Mouse (Mus musculus) CH12.LX (cell line): Measurements from ENCODE around the gene Slc28a2. TPM values are rescaled to one million over a fixed set of nuclear protein-coding genes. Genes with fewer than 3 reads are reported as not detected.
"Not testable (repeated sequence)": the region's sequence is repeated elsewhere in the genome, so short reads cannot be mapped to it uniquely, and the experiment has no call there.

Experiments
- DNase-seq: peaks from one replicate; pipeline ENCODE4 v3.0.0-alpha.2; 2013; ENCODE audit errors: extremely low read depth
- H3K27ac ChIP-seq: 2 replicates; pipeline ENCODE4 v1.5.1; 2012; ENCODE audit warnings: low read depth, mild to moderate bottlenecking, control low read depth, moderate library complexity; ENCODE audit not compliant: insufficient read depth
- H3K27me3 ChIP-seq: replicated peaks from 2 replicates; pipeline ENCODE3; 2012; ENCODE audit warnings: inconsistent platforms
- H3K36me3 ChIP-seq, 2 experiments: replicated peaks in 1 of 2; 2 replicates each; pipeline versions ENCODE3 to v1.6.1; 2012; ENCODE audit warnings: inconsistent platforms in 1 of 2, low read length in 1 of 2, mild to moderate bottlenecking in 1 of 2, mixed read lengths in 1 of 2, moderate library complexity in 1 of 2; ENCODE audit not compliant: control insufficient read depth in 1 of 2, insufficient read depth in 1 of 2
- H3K4me1 ChIP-seq, 2 experiments: 2 replicates each; pipeline ENCODE4 v1.6.1; 2012; ENCODE audit warnings: inconsistent platforms in 1 of 2, moderate library complexity in 1 of 2; ENCODE audit not compliant: insufficient read depth in 2 of 2, control insufficient read depth in 1 of 2
- H3K4me2 ChIP-seq: 2 replicates; pipeline ENCODE4 v1.6.1; 2012; ENCODE audit warnings: low read depth, mild to moderate bottlenecking, control low read depth; ENCODE audit not compliant: poor library complexity, insufficient read depth, severe bottlenecking
- H3K4me3 ChIP-seq, 3 experiments: fragments of 150-350 bp in 1 of 3; sonication (generic) in 1 of 3; replicated peaks in 1 of 3; 2 replicates each; pipeline versions ENCODE3 to v1.5.1; 2011 to 2012; ENCODE audit warnings: low read depth in 2 of 3, low read length in 2 of 3, mild to moderate bottlenecking in 2 of 3, moderate library complexity in 2 of 3, control low read depth in 1 of 3, improper control_type of control experiment in 1 of 3, inconsistent platforms in 1 of 3, mixed read lengths in 1 of 3; ENCODE audit not compliant: poor library complexity in 1 of 3
- H3K79me2 ChIP-seq: replicated peaks from 2 replicates; pipeline ENCODE4 v1.6.1; 2012; ENCODE audit warnings: mild to moderate bottlenecking, moderate library complexity; ENCODE audit not compliant: control insufficient read depth, poor library complexity, insufficient read depth, severe bottlenecking; ENCODE audit errors: extremely low read depth
- H3K9ac ChIP-seq: 2 replicates; pipeline ENCODE4 v1.6.1; 2012; ENCODE audit warnings: low read depth, mild to moderate bottlenecking, control low read depth, moderate library complexity; ENCODE audit not compliant: insufficient read depth
- H3K9me3 ChIP-seq: replicated peaks from 2 replicates; pipeline ENCODE3; 2012; ENCODE audit warnings: low read length, inconsistent platforms, mixed read lengths
- BHLHE40 ChIP-seq: IDR thresholded peaks from 2 replicates; pipeline ENCODE4 v1.6.1; 2011; ENCODE audit warnings: mild to moderate bottlenecking, low read depth, low read length, improper control_type of control experiment
- CHD2 ChIP-seq: IDR thresholded peaks from 2 replicates; pipeline ENCODE4 v1.6.1; 2011; ENCODE audit warnings: low read length, improper control_type of control experiment
- CTCF ChIP-seq, 2 experiments: IDR thresholded peaks in 1 of 2; conservative IDR thresholded peaks in 1 of 2; 2 replicates each; pipeline ENCODE4 v1.5.1; 2011 to 2012; ENCODE audit warnings: low read depth in 2 of 2, low read length in 2 of 2, improper control_type of control experiment in 1 of 2, inconsistent platforms in 1 of 2, mild to moderate bottlenecking in 1 of 2, moderate library complexity in 1 of 2
- E2F4 ChIP-seq: IDR thresholded peaks from 2 replicates; pipeline ENCODE4 v1.6.1; 2011; ENCODE audit warnings: low read depth, low read length, improper control_type of control experiment; ENCODE audit not compliant: insufficient replicate concordance
- ELF1 ChIP-seq: IDR thresholded peaks from 2 replicates; pipeline ENCODE4 v1.6.1; 2014; ENCODE audit warnings: low read depth, mild to moderate bottlenecking, inconsistent platforms, low read length, improper control_type of control experiment
- EP300 ChIP-seq: IDR thresholded peaks from 2 replicates; pipeline ENCODE4 v1.6.1; 2011; ENCODE audit warnings: low read length, improper control_type of control experiment
- ETS1 ChIP-seq: conservative IDR thresholded peaks from 2 replicates; pipeline ENCODE4 v1.6.1; 2012; ENCODE audit warnings: low read depth, mild to moderate bottlenecking, inconsistent platforms, low read length, improper control_type of control experiment, moderate library complexity
- GABPA ChIP-seq: IDR thresholded peaks from 2 replicates; pipeline ENCODE4 v1.6.1; 2012; ENCODE audit warnings: low read depth, low read length, improper control_type of control experiment, inconsistent platforms; ENCODE audit not compliant: insufficient replicate concordance
- HCFC1 ChIP-seq: IDR thresholded peaks from 2 replicates; pipeline ENCODE4 v1.6.1; 2012; ENCODE audit warnings: low read depth, mild to moderate bottlenecking, inconsistent platforms, low read length, improper control_type of control experiment
- IRF4 ChIP-seq: IDR thresholded peaks from 2 replicates; pipeline ENCODE4 v1.6.1; 2014; ENCODE audit warnings: low read depth, mild to moderate bottlenecking, inconsistent platforms, low read length, improper control_type of control experiment
- JUN ChIP-seq: IDR thresholded peaks from 2 replicates; pipeline ENCODE4 v1.6.1; 2011; ENCODE audit warnings: low read depth, mild to moderate bottlenecking, low read length, improper control_type of control experiment, moderate library complexity; ENCODE audit not compliant: insufficient read depth
- JUND ChIP-seq: conservative IDR thresholded peaks from 2 replicates; pipeline ENCODE4 v1.6.1; 2011; ENCODE audit warnings: low read depth, low read length, improper control_type of control experiment
- KAT2A ChIP-seq: IDR thresholded peaks from 2 replicates; pipeline ENCODE4 v1.6.1; 2012; ENCODE audit warnings: low read length, improper control_type of control experiment, inconsistent platforms; ENCODE audit not compliant: insufficient replicate concordance
- MAFK ChIP-seq: IDR thresholded peaks from 2 replicates; pipeline ENCODE4 v1.6.1; 2011; ENCODE audit warnings: low read length, improper control_type of control experiment; ENCODE audit not compliant: insufficient replicate concordance
- MAX ChIP-seq: IDR thresholded peaks from 2 replicates; pipeline ENCODE4 v1.6.1; 2011; ENCODE audit warnings: low read length, improper control_type of control experiment
- MEF2A ChIP-seq: IDR thresholded peaks from 2 replicates; pipeline ENCODE4 v1.6.1; 2014; ENCODE audit warnings: low read depth, mild to moderate bottlenecking, inconsistent platforms, low read length, improper control_type of control experiment, borderline replicate concordance
- MXI1 ChIP-seq: IDR thresholded peaks from 2 replicates; pipeline ENCODE4 v1.6.1; 2011; ENCODE audit warnings: mild to moderate bottlenecking, low read depth, low read length, improper control_type of control experiment
- MYC ChIP-seq: IDR thresholded peaks from 2 replicates; pipeline ENCODE4 v1.6.1; 2011; ENCODE audit warnings: low read depth, mild to moderate bottlenecking, improper control_type of control experiment, low read length
- NELFE ChIP-seq: IDR thresholded peaks from 2 replicates; pipeline ENCODE4 v1.6.1; 2011; ENCODE audit warnings: low read depth, low read length, improper control_type of control experiment
- NRF1 ChIP-seq: IDR thresholded peaks from 2 replicates; pipeline ENCODE4 v1.6.1; 2014; ENCODE audit warnings: low read depth, mild to moderate bottlenecking, inconsistent platforms, low read length, improper control_type of control experiment, moderate library complexity
- RCOR1 ChIP-seq: conservative IDR thresholded peaks from 2 replicates; pipeline ENCODE4 v1.6.1; 2012; ENCODE audit warnings: low read depth, mild to moderate bottlenecking, inconsistent platforms, low read length, improper control_type of control experiment
- SIN3A ChIP-seq: IDR thresholded peaks from 2 replicates; pipeline ENCODE4 v1.6.1; 2012; ENCODE audit warnings: low read length, improper control_type of control experiment, inconsistent platforms
- TBP ChIP-seq: conservative IDR thresholded peaks from 2 replicates; pipeline ENCODE4 v1.6.1; 2011; ENCODE audit warnings: low read depth, low read length, improper control_type of control experiment
- TCF12 ChIP-seq: IDR thresholded peaks from 2 replicates; pipeline ENCODE4 v1.6.1; 2014; ENCODE audit warnings: low read depth, mild to moderate bottlenecking, inconsistent platforms, low read length, improper control_type of control experiment
- UBTF ChIP-seq: IDR thresholded peaks from 2 replicates; pipeline ENCODE4 v1.6.1; 2012; ENCODE audit warnings: low read depth, mild to moderate bottlenecking, inconsistent platforms, low read length, improper control_type of control experiment, moderate library complexity
- USF1 ChIP-seq: IDR thresholded peaks from 2 replicates; pipeline ENCODE4 v1.6.1; 2014; ENCODE audit warnings: low read depth, mild to moderate bottlenecking, inconsistent platforms, low read length, improper control_type of control experiment
- USF2 ChIP-seq: conservative IDR thresholded peaks from 2 replicates; pipeline ENCODE4 v1.6.1; 2011; ENCODE audit warnings: low read depth, low read length, improper control_type of control experiment
- ZC3H11A ChIP-seq: IDR thresholded peaks from 2 replicates; pipeline ENCODE4 v1.6.1; 2012; ENCODE audit warnings: low read depth, mild to moderate bottlenecking, inconsistent platforms, low read length, improper control_type of control experiment
- ZNF384 ChIP-seq: IDR thresholded peaks from 2 replicates; pipeline ENCODE4 v1.6.1; 2012; ENCODE audit warnings: low read depth, low read length, improper control_type of control experiment, inconsistent platforms
- dilution Hi-C: fragments of 300-500 bp; cut with MboI; formaldehyde crosslinking; loops from 2 replicates; pipeline ENCODE4 v1.14.3; 2020; ENCODE audit warnings: low sequenced_read_pairs; ENCODE audit not compliant: extremely low pct_unique_long_range_greater_than_20kb, extremely low pct_ligation_motif_present
- in situ Hi-C: fragments of 300-500 bp; cut with MboI; formaldehyde crosslinking; loops from 3 replicates; pipeline ENCODE4 v1.14.3; 2019; ENCODE audit warnings: low sequenced_read_pairs, low pct_ligation_motif_present, low pct_unique_long_range_greater_than_20kb, mixed read lengths
- polyA plus RNA-seq: library from polyadenylated mRNA; unstranded; fragments of >175 nt; gene quantifications from 2 replicates; pipeline ENCODE4 v1.2.1, GENCODE M21; 2012; ENCODE audit warnings: low read depth; ENCODE audit not compliant: insufficient read length
- total RNA-seq, 2 experiments: library from RNA; depleted of rRNA; stranded (reverse); fragments of 300-350 nt in 1 of 2; fragments of >200 nt in 1 of 2; gene quantifications; 2 replicates each; pipeline ENCODE4 v1.2.3; 2012 to 2014

Slc28a2 gene
- total and polyA plus RNA-seq, 3 experiments = 16.3 to 31.4 (median 30.3) TPM

DNA sequence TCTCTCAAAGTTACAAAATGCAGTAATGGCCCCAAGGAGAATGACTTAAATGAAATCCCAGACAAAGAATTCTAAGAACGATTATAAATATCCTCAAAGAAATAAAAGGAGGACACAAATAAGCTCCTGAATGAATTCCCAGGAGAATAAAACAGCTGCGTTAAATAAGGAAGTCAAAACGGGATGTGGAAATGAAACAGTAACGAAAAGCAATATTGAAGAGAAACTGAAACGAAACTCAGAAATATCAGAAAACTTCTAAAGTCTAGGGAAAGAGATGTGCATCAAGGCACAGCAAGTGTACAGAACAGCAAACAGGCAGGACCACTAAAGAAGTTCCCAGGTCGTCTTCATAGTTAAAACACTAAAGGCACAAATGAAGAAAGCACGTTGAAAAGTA is 17.3 kb upstream of the Slc28a2 start:
- no peaks in the 10 kb centered on the region for H3K79me2 ChIP-seq
- peak overlapping the region; percentile 17; the same call in 1 of the 2 replicates for H3K27ac ChIP-seq
- in situ Hi-C loops = no loop called here
- H3K4me3 ChIP-seq = peak overlapping the region; percentile 10 to 43 (median 31)
- peak overlapping the region; percentile 56 for H3K9ac ChIP-seq
- H3K27me3 ChIP-seq = no peaks in the 10 kb centered on the region
- peak; percentile 57 for DNase-seq
- H3K36me3 ChIP-seq = no peaks in the 10 kb centered on the region
- H3K9me3 ChIP-seq = no peaks in the 10 kb centered on the region
- peak overlapping the region; percentile 84 for H3K4me2 ChIP-seq
- TF ChIP-seq ELF1 (0 out of 2 replicates have a peak, but pooled peaks have one; percentile 14), SIN3A (0 out of 2 replicates have a peak, but pooled peaks have one; percentile 68), TCF12 (peak; percentile 72), JUN (peak; percentile 13; the same call in 1 of the 2 replicates), ZC3H11A (no peak), USF2 (no peak), GABPA (no peak), USF1 (no peak), MAX (0 out of 2 replicates have a peak, but pooled peaks have one; percentile 39), RCOR1 (peak; percentile 70; the same call in 1 of the 2 replicates), HCFC1 (peak; percentile 18; the same call in 1 of the 2 replicates), MXI1 (no peak), ETS1 (peak; percentile 96), IRF4 (peak; percentile 91), MEF2A (peak; percentile 69), BHLHE40 (no peak), CTCF (conservative IDR thresholded peaks at IDR 0.05 in 1 of 2, IDR thresholded peaks at IDR 0.05 in 1 of 2; ENCODE audit: low read depth in 2 of 2, low read length in 2 of 2) (no peak), ZNF384 (0 out of 2 replicates have a peak, but pooled peaks have one; percentile 34), MYC (no peak), CHD2 (peak; percentile 50; the same call in 1 of the 2 replicates), EP300 (peak; percentile 98), UBTF (no peak), E2F4 (no peak), MAFK (0 out of 2 replicates have a peak, but pooled peaks have one; percentile 54), NRF1 (no peak), TBP (no peak), KAT2A (no peak), NELFE (no peak), JUND (peak; percentile 38; the same call in 1 of the 2 replicates)
- dilution Hi-C loops = no loop called here
- peaks cover 0 to 15% of the 10 kb centered on the region in 2 experiments; a peak in 1 of 4 replicates for H3K4me1 ChIP-seq

- peaks cover 0 to 18% of the 10 kb centered on the region in 2 experiments; a peak in 1 of 4 replicates for H3K4me1 ChIP-seq
- DNase-seq, dilution Hi-C loops, in situ Hi-C loops, H3K36me3 ChIP-seq, H3K9me3 ChIP-seq, H3K9ac ChIP-seq, H3K27ac ChIP-seq, H3K79me2 ChIP-seq, H3K27me3 ChIP-seq: not testable (repeated sequence)
- peak overlapping the region; percentile 55; the same call in 1 of the 2 replicates for H3K4me2 ChIP-seq
- H3K4me3 ChIP-seq = peak overlapping the region in 1 of 3 experiments; percentile 22
Measured at GRCm38 (mm10) chr2:122426645-122427044, 368 bp downstream of the Slc28a2 start.
